Mouse (Mus musculus): ENCODE results near the gene Bud13. TPM values are rescaled to one million over a fixed set of nuclear protein-coding genes. Genes with fewer than 3 reads are reported as not detected.
"Not testable (repeated sequence)": the region's sequence is repeated elsewhere in the genome, so short reads cannot be mapped to it uniquely, and the experiment has no call there.

Bud13 gene
- polyA plus RNA-seq, 1 experiment from 2014 or later = 19.5 TPM

- DNase-seq (ENCODE audit: low spot score) = not testable (repeated sequence)
Measured at GRCm38 (mm10) chr9:46336294-46336693, 53.5 kb downstream of the Bud13 start.

GRCm38 (mm10) chr9:46337331-46337730 is 54.5 kb downstream of the Bud13 start:
- DNase-seq (ENCODE audit: low spot score) = no peak

- DNase-seq (ENCODE audit: low spot score) = no peak
Measured at GRCm38 (mm10) chr9:46337852-46338291, 55.1 kb downstream of the Bud13 start.

DNA sequence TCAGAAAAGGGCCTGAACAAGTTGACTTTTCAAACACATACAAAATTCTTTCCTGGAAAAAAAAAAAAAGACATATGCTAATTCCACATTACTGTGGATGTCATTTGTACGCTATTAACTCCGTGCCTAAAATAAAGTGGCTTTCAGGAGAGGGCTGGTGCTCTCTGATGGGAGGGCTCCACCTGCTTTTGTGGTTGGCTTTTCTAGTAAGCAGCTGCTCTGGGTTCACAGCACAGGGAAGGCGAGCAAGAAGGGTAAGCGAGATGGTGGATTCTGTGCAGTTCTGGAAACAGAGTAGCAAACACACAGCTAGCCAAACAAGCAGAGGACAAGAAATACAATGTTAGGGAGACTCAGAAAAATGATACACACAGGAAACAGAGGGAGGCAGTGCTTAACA is 55.6 kb downstream of the Bud13 start:
- no peak for DNase-seq (ENCODE audit: low spot score)

- DNase-seq (ENCODE audit: low spot score) = no peak
Measured at GRCm38 (mm10) chr9:46339051-46339652, 56.3 kb downstream of the Bud13 start.

DNA sequence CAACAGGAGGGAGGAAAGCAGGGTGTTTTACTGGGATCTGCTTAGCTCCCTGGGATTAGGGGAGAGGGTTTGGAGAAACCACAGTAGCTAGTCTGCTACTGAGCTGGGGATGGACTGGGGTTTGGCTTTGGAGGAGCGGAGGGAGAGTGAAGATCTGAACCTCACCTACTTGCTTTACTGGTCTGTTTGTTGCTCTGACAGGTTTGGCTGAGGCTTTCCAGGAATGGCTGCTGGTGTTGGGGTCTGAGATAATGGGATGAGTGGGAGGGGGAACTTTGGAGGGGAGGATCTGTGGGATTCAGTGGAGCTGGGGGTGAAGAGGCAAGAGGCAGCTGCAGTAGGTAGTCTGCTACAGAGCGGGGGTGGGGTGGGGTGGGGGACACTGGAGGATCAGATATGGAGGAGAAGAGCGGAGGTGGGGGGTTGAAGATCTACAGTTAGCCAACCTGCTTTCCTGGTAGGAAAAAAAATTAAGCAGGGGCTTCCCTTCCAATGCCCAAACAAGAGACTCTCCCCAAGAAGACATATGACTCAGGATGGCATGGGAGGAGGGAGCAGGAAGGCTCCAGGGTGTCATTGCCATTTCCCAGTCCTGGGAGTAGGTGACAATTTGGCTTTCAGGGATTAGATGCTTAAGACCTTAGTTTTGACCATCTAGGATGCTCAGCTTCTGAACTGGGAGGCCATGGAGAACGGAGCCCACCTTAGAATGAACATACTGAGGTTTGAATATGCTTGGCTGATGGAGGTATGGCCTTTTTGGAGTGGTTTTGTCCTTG is 63.3 kb downstream of the Bud13 start:
- DNase-seq (ENCODE audit: low spot score) = no peak

Other genes starting within 250 kb of the Bud13 start
- gene Apoa1, start 54.4 kb upstream of the Bud13 start, polyA plus RNA-seq (2015; fragmentation: Nextera tagmentation; extraction: Ambion mirVana) = 5.4 and 7.0 TPM in 2 replicates
- 1.3 and 1.4 TPM in 2 replicates for gene Apoc3, start 47.4 kb upstream of the Bud13 start, polyA plus RNA-seq (2015; fragmentation: Nextera tagmentation; extraction: Ambion mirVana)
- 2.9 TPM in 2 replicates for gene Apoa4, start 42.3 kb upstream of the Bud13 start, polyA plus RNA-seq (2015; fragmentation: Nextera tagmentation; extraction: Ambion mirVana)
- gene Apoa5, start 14.4 kb upstream of the Bud13 start, polyA plus RNA-seq (2015; fragmentation: Nextera tagmentation; extraction: Ambion mirVana) = 0.18 and 0.30 TPM in 2 replicates
- gene Zpr1, start 9.9 kb upstream of the Bud13 start, polyA plus RNA-seq (2015; fragmentation: Nextera tagmentation; extraction: Ambion mirVana) = 54.9 and 58.3 TPM in 2 replicates
- not detected in 2 replicates for gene 4931429L15Rik, start 37.0 kb downstream of the Bud13 start, polyA plus RNA-seq (2015; fragmentation: Nextera tagmentation; extraction: Ambion mirVana)